9 mouse cellular contexts compared by ENCODE assay signal in genomic region chr19:6489030-6489429, GRCm38 (mm10). TPM values are rescaled to one million over a fixed set of nuclear protein-coding genes. Genes with fewer than 3 reads are reported as not detected.
A peak's percentile ranks its signal among the peaks of the same experiment; 100 is the strongest.
DNase-seq lines count a peak whose midpoint lies in the region; ATAC-seq and TF ChIP-seq lines count a peak whose summit lies in the region.
"Had no signal": no experiment of that assay in that cellular context is flagged by ENCODE, and none has a peak within 500 bp of the region (broad histone marks: within the 10 kb centered on the region; RNA-seq: fewer than 3 reads in every experiment).

No protein-coding gene starts in this region.

- no peak overlapping the region for H3K27ac ChIP-seq in lung, postnatal 0 days (ENCODE audit: low read length)

- no peaks in the 10 kb centered on the region for H3K9me3 ChIP-seq in E14TG2a.4 (ENCODE audit: low read length)
- H3K9me3 ChIP-seq in lung, postnatal 0 days (ENCODE audit: low read length), result no peaks in the 10 kb centered on the region

- peaks cover 16% of the 10 kb centered on the region for H3K4me1 ChIP-seq in E14TG2a.4 (replicated peaks; ENCODE audit: low read depth, low read length)
- H3K4me1 ChIP-seq in lung, postnatal 0 days (ENCODE audit: insufficient read depth, low read depth, low read length), result no peaks in the 10 kb centered on the region

- no peak overlapping the region for H3K4me2 ChIP-seq in lung, postnatal 0 days (replicated peaks; ENCODE audit: low read depth, low read length)

- no peak overlapping the region for H3K9ac ChIP-seq in lung, postnatal 0 days (replicated peaks; ENCODE audit: low read depth)

- H3K36me3 ChIP-seq in E14TG2a.4 (ENCODE audit: insufficient read depth, low read length), result no peaks in the 10 kb centered on the region
- H3K36me3 ChIP-seq in lung, postnatal 0 days (ENCODE audit: insufficient read depth, low read length), result no peaks in the 10 kb centered on the region

- DNase-seq in brain, embryonic 14.5 days (ENCODE audit: low read depth), result peak; percentile 96
- DNase-seq in fibroblast of lung, adult 2 months (ENCODE audit: low read depth), result peak; percentile 57
- peak; percentile 48 for DNase-seq in heart, postnatal 25 days (ENCODE audit: low spot score)
- peak; percentile 51 for DNase-seq in large intestine, adult 2 months (ENCODE audit: low read depth, low spot score)
- peak; percentile 94 for DNase-seq in lung, postnatal 0 days (ENCODE audit: low spot score)
- DNase-seq in ovary, postnatal 36 days (ENCODE audit: low spot score), result peak; percentile 77
- DNase-seq in thymus, postnatal 14 days, result peak; percentile 86

- peaks cover 45% of the 10 kb centered on the region for H3K27me3 ChIP-seq in E14TG2a.4 (ENCODE audit: insufficient read depth, low read length)
- H3K27me3 ChIP-seq in lung, postnatal 0 days (replicated peaks; ENCODE audit: insufficient read depth, low read length), result 0 out of 2 replicates have a peak, but pooled peaks cover 5% of the 10 kb centered on the region

- 2% methylated on average over 4 of the region's 4 CpGs for WGBS in large intestine, adult 2 months
- WGBS in lung, postnatal 0 days, result 2% methylated on average over 4 of the region's 4 CpGs

- TF ChIP-seq EP300 in lung, postnatal 0 days (IDR thresholded peaks at IDR 0.05), result no peak

- no peak for TF ChIP-seq POLR2A in brain, embryonic 14.5 days (IDR thresholded peaks at IDR 0.05; ENCODE audit: borderline replicate concordance, extremely low read depth, insufficient read depth, insufficient read length, poor library complexity, severe bottlenecking)

- H3K4me3 ChIP-seq in E14TG2a.4 (replicated peaks; ENCODE audit: low read length), result no peak overlapping the region
- no peak overlapping the region for H3K4me3 ChIP-seq in lung, postnatal 0 days (ENCODE audit: low read depth, low read length)

- TF ChIP-seq CTCF in E14TG2a.4 (conservative IDR thresholded peaks at IDR 0.05; ENCODE audit: low read length), result peak; percentile 84
- peak; percentile 97 for TF ChIP-seq CTCF in brain, embryonic 14.5 days (IDR thresholded peaks at IDR 0.05; ENCODE audit: borderline replicate concordance, extremely low read depth, insufficient read depth, insufficient read length)
- TF ChIP-seq CTCF in lung, postnatal 0 days (IDR thresholded peaks at IDR 0.05), result peak; percentile 99

- ATAC-seq in lung, postnatal 0 days, result peak; percentile 65

- intact Hi-C loops in heart, postnatal 25 days (cut with DNase I), result loop anchor here (1.0 to 2.0 kb wide), 3 partner anchors 88 to 532 kb away; no protein-coding TSS in a partner anchor

RNA-seq across cellular contexts. Expression of gene Slc22a12, which starts 53.8 kb away (rescaled TPM):
- polyA plus RNA-seq in brain, embryonic 14.5 days (2012; rRNA removed), result not detected in 2 replicates
- not detected for total RNA-seq in heart, postnatal 25 days (2021)
- 0.15 TPM in 1 of 2 replicates, not detected in the other for polyA plus RNA-seq in large intestine, adult 2 months (2012; rRNA removed)
- polyA plus RNA-seq in lung, postnatal 0 days (2015; fragmentation: Nextera tagmentation; extraction: Ambion mirVana), result 0.20 TPM in 1 of 2 replicates, not detected in the other
- polyA plus RNA-seq: heart, embryonic 14.5 days had no signal
